Mouse (Mus musculus) lung, adult 2 months (tissue): Measurements from ENCODE around the gene Trpv1.

Source experiments
- CTCF ChIP-seq: fragments of 200-500 bp; IDR thresholded peaks from 2 replicates; pipeline ENCODE4 v1.5.1; 2011; ENCODE audit warnings: mild to moderate bottlenecking, low read length, control low read depth; ENCODE audit not compliant: insufficient read depth
- POLR2A ChIP-seq: fragments of 200-500 bp; IDR thresholded peaks from 2 replicates; pipeline ENCODE4 v1.6.1; 2011; ENCODE audit warnings: low read depth, mild to moderate bottlenecking, control low read depth, low read length, borderline replicate concordance; ENCODE audit errors: extremely low read depth

GRCm38 (mm10) chr11:73201021-73201420 is 33.1 kb upstream of the Trpv1 start:
- TF ChIP-seq CTCF (no peak), POLR2A (no peak)
